Mouse (Mus musculus) hindbrain, embryonic 14.5 days (tissue): Measurements from ENCODE around the gene Mafb. TPM values are rescaled to one million over a fixed set of nuclear protein-coding genes. Genes with fewer than 3 reads are reported as not detected.

Source experiments
- ATAC-seq: fragments of 200-750 bp; cut with Nextera tagmentation; 2 replicates; pipeline ENCODE4 v1.8.0; 2017; ENCODE audit warnings: moderate number of reproducible peaks, mild to moderate bottlenecking, moderate TSS enrichment, moderate library complexity; ENCODE audit not compliant: low FRiP score
- DNase-seq: peaks from one replicate; pipeline ENCODE4 v3.0.0-alpha.2; 2015; ENCODE audit warnings: low spot score
- H3K27ac ChIP-seq: fragments of 300-500 bp; sonication (generic); 2 replicates; pipeline ENCODE4 v1.5.1; 2014; ENCODE audit warnings: mild to moderate bottlenecking, moderate library complexity
- H3K27me3 ChIP-seq: fragments of 300-500 bp; sonication (generic); 2 replicates; pipeline ENCODE4 v1.6.1; 2014; ENCODE audit warnings: mild to moderate bottlenecking, low read length, mixed read lengths; ENCODE audit not compliant: control insufficient read depth, insufficient read depth
- H3K36me3 ChIP-seq: fragments of 300-500 bp; sonication (generic); replicated peaks from 2 replicates; pipeline ENCODE4 v1.6.1; 2014; ENCODE audit not compliant: control insufficient read depth, insufficient read depth
- H3K4me1 ChIP-seq: fragments of 300-500 bp; sonication (generic); replicated peaks from 2 replicates; pipeline ENCODE4 v1.6.1; 2014; ENCODE audit warnings: antibody characterized with exemption, low read length, mixed read lengths; ENCODE audit not compliant: control insufficient read depth, insufficient read depth
- H3K4me2 ChIP-seq: fragments of 300-500 bp; sonication (generic); replicated peaks from 2 replicates; pipeline ENCODE4 v1.6.1; 2014; ENCODE audit warnings: mild to moderate bottlenecking, moderate library complexity
- H3K4me3 ChIP-seq: fragments of 300-500 bp; sonication (generic); replicated peaks from 2 replicates; pipeline ENCODE4 v1.5.1; 2014; ENCODE audit warnings: mild to moderate bottlenecking, low read length
- H3K9ac ChIP-seq: fragments of 300-500 bp; sonication (generic); 2 replicates; pipeline ENCODE4 v1.6.1; 2014
- H3K9me3 ChIP-seq: fragments of 300-500 bp; sonication (generic); 2 replicates; pipeline ENCODE4 v1.6.1; 2016; ENCODE audit warnings: low read length; ENCODE audit not compliant: control insufficient read depth
- WGBS: fragments of 180-500 bp; shearing (Covaris S2); extraction: QIAGEN DNeasy Blood & Tissue Kit; methylation state at CpG from one replicate; pipeline ENCODE4 v1.1.7; 2014; 5-methylcytosine and 5-hydroxymethylcytosine counted together
- polyA plus RNA-seq: library from polyadenylated mRNA; unstranded; fragments of >200 nt; fragmentation: Nextera tagmentation; extraction: Ambion mirVana; gene quantifications from 2 replicates; pipeline ENCODE4 v1.2.1, GENCODE M21; 2014

Mafb gene
- polyA plus RNA-seq, 1 experiment from 2014 or later = 29.0 TPM

DNA sequence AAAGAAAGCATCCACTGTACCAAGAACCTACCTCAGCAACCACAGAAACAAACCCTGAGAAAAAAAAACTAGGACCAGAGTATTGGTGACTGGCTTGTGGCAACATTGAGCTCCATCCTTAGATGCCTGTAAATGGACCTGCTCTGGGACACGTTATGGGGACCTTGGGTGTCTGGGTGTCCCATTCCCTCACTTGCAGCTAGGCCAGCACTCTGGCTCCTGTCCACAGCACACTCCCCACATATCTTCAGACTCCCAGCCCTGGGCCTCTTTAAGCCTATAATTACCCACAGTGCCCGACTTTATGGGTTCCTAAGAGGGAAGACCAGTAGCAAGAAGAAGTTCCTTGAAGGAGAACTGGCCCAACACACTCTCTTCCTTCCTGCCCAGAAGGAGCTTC lies 30.8 kb downstream of the Mafb start:
- 85% methylated on average over 2 of the region's 2 CpGs for WGBS
- H3K27me3 ChIP-seq = no peaks in the 10 kb centered on the region
- DNase-seq = no peak
- no peak overlapping the region for H3K4me2 ChIP-seq
- H3K9me3 ChIP-seq = no peaks in the 10 kb centered on the region
- H3K4me3 ChIP-seq = no peak overlapping the region
- H3K9ac ChIP-seq = no peak overlapping the region
- ATAC-seq = no peak
- no peaks in the 10 kb centered on the region for H3K36me3 ChIP-seq
- no peak overlapping the region for H3K27ac ChIP-seq
- no peaks in the 10 kb centered on the region for H3K4me1 ChIP-seq

GRCm38 (mm10) chr2:160335043-160335442 lies 31.8 kb downstream of the Mafb start:
- no peak overlapping the region for H3K27ac ChIP-seq
- DNase-seq (no peak), ATAC-seq (no peak)
- H3K4me1 ChIP-seq = no peaks in the 10 kb centered on the region
- 93% methylated on average over 1 of the region's 1 CpGs for WGBS
- H3K4me3 ChIP-seq = no peak overlapping the region
- no peaks in the 10 kb centered on the region for H3K9me3 ChIP-seq
- H3K4me2 ChIP-seq = no peak overlapping the region
- no peak overlapping the region for H3K9ac ChIP-seq
- H3K27me3 ChIP-seq = no peaks in the 10 kb centered on the region
- no peaks in the 10 kb centered on the region for H3K36me3 ChIP-seq

DNA sequence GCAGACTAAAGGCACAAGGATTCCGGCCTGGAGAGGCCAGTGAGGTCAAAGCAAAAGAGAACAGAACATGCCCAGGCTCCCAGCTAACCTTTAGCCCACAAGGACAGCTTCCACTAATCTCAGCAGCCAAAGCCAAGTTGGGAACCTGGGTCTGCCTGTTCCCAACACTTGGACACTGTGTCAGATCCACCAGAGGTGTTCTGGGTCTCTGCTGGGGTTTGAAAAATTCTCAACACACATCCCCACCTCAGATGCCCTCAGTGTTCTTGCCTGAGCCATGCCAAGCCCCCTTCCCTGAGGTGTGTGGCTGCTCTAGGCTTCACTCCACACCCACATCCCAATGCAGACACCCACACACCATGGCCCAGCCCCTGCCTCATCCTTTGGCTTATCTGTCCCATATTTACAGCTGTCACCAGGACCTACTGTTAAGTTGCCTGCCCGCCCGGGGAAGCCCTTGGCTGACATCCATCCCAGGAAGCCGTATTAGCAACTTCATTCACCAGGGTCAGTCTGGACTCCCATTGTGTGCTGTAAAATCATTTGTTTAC lies 32.7 kb downstream of the Mafb start, which contains the start of gene Gm826:
TSS of gene Gm826 (minus strand) at position 52 of the 551 bp plus-strand sequence.
- 55% methylated on average over 4 of the region's 4 CpGs for WGBS
- DNase-seq (no peak), ATAC-seq (no peak)

GRCm38 (mm10) chr2:160332516-160333325 lies 34.1 kb downstream of the Mafb start:
- DNase-seq (no peak), ATAC-seq (no peak)
- Histone ChIP-seq H3K4me2 (no peak overlapping the region), H3K27ac (no peak overlapping the region), H3K27me3 (no peaks in the 10 kb centered on the region), H3K36me3 (no peaks in the 10 kb centered on the region), H3K4me1 (no peaks in the 10 kb centered on the region), H3K4me3 (no peak overlapping the region), H3K9me3 (no peaks in the 10 kb centered on the region), H3K9ac (no peak overlapping the region)
- WGBS = 87% methylated on average over 12 of the region's 12 CpGs

More for the DNA sequence above, 32.7 kb downstream of the Mafb start, which contains the start of gene Gm826:
- Histone ChIP-seq H3K27ac (no peak within 1 kb of the TSS), H3K4me3 (no peak within 1 kb of the TSS), H3K36me3 (no peaks in the 10 kb centered on the region), H3K4me2 (no peak within 1 kb of the TSS), H3K9me3 (no peaks in the 10 kb centered on the region), H3K27me3 (no peaks in the 10 kb centered on the region), H3K4me1 (no peaks in the 10 kb centered on the region), H3K9ac (no peak within 1 kb of the TSS)

DNA sequence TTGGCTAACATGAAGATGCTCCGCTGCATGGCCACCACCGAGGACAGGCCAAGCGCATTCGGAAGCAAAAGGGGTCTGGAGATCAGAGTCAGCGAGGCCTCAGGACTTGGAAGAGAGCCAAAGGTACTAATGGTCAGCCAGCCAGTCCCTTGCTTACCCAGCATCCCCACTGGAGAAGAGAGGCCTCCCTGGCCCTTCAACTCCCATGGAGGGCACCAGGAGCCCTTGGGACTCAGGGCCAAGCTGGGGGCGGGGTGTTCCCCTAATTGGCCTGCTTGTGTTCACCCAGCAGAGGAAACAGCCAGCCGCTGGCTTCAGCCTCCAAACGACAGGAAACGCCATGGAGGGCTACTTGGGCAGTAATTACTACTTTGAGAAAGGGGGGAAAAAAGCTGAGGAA lies 38.0 kb downstream of the Mafb start:
- H3K36me3 ChIP-seq = no peaks in the 10 kb centered on the region
- H3K4me1 ChIP-seq = no peaks in the 10 kb centered on the region
- H3K4me2 ChIP-seq = no peak overlapping the region
- H3K9ac ChIP-seq = no peak overlapping the region
- ATAC-seq (no peak), DNase-seq (no peak)
- no peaks in the 10 kb centered on the region for H3K9me3 ChIP-seq
- no peak overlapping the region for H3K4me3 ChIP-seq
- WGBS = 64% methylated on average over 9 of the region's 9 CpGs
- no peak overlapping the region for H3K27ac ChIP-seq
- H3K27me3 ChIP-seq = no peaks in the 10 kb centered on the region

- Histone ChIP-seq H3K9ac (no peak overlapping the region), H3K36me3 (no peaks in the 10 kb centered on the region), H3K4me1 (no peaks in the 10 kb centered on the region), H3K9me3 (no peaks in the 10 kb centered on the region), H3K27me3 (no peaks in the 10 kb centered on the region), H3K4me3 (no peak overlapping the region), H3K27ac (no peak overlapping the region), H3K4me2 (no peak overlapping the region)
- WGBS = 91% methylated on average over 4 of the region's 4 CpGs
- ATAC-seq (no peak), DNase-seq (no peak)
These were observed 39.1 kb downstream of the Mafb start for GRCm38 (mm10) chr2:160327716-160328115.

GRCm38 (mm10) chr2:160327167-160327566 lies 39.7 kb downstream of the Mafb start:
- no peaks in the 10 kb centered on the region for H3K27me3 ChIP-seq
- DNase-seq = no peak
- H3K4me1 ChIP-seq = no peaks in the 10 kb centered on the region
- H3K9me3 ChIP-seq = no peaks in the 10 kb centered on the region
- H3K9ac ChIP-seq = no peak overlapping the region
- no peak overlapping the region for H3K4me3 ChIP-seq
- ATAC-seq = no peak
- 64% methylated on average over 4 of the region's 4 CpGs for WGBS
- no peak overlapping the region for H3K4me2 ChIP-seq
- H3K27ac ChIP-seq = no peak overlapping the region
- H3K36me3 ChIP-seq = no peaks in the 10 kb centered on the region

GRCm38 (mm10) chr2:160325105-160325644 lies 41.7 kb downstream of the Mafb start:
- Histone ChIP-seq H3K4me2 (no peak overlapping the region), H3K9me3 (no peaks in the 10 kb centered on the region), H3K9ac (no peak overlapping the region), H3K4me1 (no peaks in the 10 kb centered on the region), H3K27me3 (no peaks in the 10 kb centered on the region), H3K36me3 (no peaks in the 10 kb centered on the region), H3K4me3 (no peak overlapping the region), H3K27ac (no peak overlapping the region)
- no peak for DNase-seq
- no peak for ATAC-seq
- WGBS = 85% methylated on average over 6 of the region's 6 CpGs

GRCm38 (mm10) chr2:160321829-160322228 lies 45.0 kb downstream of the Mafb start:
- Histone ChIP-seq H3K4me3 (no peak overlapping the region), H3K4me1 (no peaks in the 10 kb centered on the region), H3K36me3 (no peaks in the 10 kb centered on the region), H3K27ac (no peak overlapping the region), H3K9ac (no peak overlapping the region), H3K27me3 (no peaks in the 10 kb centered on the region), H3K9me3 (no peaks in the 10 kb centered on the region), H3K4me2 (no peak overlapping the region)
- 58% methylated on average over 4 of the region's 4 CpGs for WGBS
- DNase-seq = no peak
- ATAC-seq = no peak
